Mouse (Mus musculus) gastrocnemius, postnatal 25 days (tissue): ENCODE results near the gene Rhoq. TPM values are rescaled to one million over a fixed set of nuclear protein-coding genes. Genes with fewer than 3 reads are reported as not detected.

Source experiments
- DNase-seq: peaks from one replicate; pipeline ENCODE4 v3.0.0; 2022
- long read RNA-seq, 2 experiments: library from polyadenylated mRNA; stranded (forward); transcript quantifications; one replicate each; pipeline ENCODE4 v2.0.0; 2021
- total RNA-seq, 2 experiments: library from RNA; stranded (reverse); gene quantifications; 1 replicate in 1 of 2; 2 replicates in 1 of 2; pipeline ENCODE4 v1.2.3; 2021

Rhoq gene
- total RNA-seq = 100 to 1,000 TPM; 197 to 201 TPM
- long read RNA-seq, experiment 1, full-length matches to known transcripts = 33 of 66 reads
- long read RNA-seq, experiment 1, partial matches to known transcripts = 11 of 66 reads
- long read RNA-seq, experiment 1, other reads (novel, unspliced or antisense) = 22 of 66 reads
- long read RNA-seq, experiment 2, full-length matches to known transcripts = 115 of 163 reads
- long read RNA-seq, experiment 2, partial matches to known transcripts = 33 of 163 reads
- long read RNA-seq, experiment 2, other reads (novel, unspliced or antisense) = 15 of 163 reads

- peak; percentile 93 for DNase-seq
Measured at GRCm38 (mm10) chr17:86962894-86963585, at the start of gene Rhoq. Gene Rhoq (plus strand): TSS chr17:86963082.

- no peak for DNase-seq
Measured at GRCm38 (mm10) chr17:86915540-86915939, 47.3 kb upstream of the Rhoq start.

DNA sequence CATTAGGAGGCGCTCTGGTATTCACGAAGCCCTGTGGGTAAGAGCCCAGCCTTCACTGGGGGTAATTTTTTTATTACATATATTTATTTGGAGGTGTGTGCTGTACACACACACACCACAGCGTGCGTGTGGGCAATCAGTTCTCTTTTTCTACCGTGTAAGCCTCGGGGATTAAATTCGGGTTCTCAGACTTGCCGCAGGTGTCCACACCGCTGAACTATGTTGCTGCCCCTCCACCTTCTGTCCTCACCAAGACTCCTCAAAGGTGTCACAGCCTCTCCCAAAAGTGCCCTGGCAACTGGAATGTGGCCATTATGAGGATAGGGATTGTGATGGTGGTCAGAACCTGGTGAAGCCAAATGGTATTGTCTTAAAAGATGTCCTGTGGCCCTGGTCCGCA, 45.8 kb upstream of the Rhoq start, which contains the start of gene Tmem247:
Gene Tmem247, plus strand, starts transcription at position 301 of the 400 bp plus-strand sequence.
- no peak for DNase-seq

- no peak for DNase-seq
Measured at GRCm38 (mm10) chr17:86918786-86919185, 44.1 kb upstream of the Rhoq start.

DNA sequence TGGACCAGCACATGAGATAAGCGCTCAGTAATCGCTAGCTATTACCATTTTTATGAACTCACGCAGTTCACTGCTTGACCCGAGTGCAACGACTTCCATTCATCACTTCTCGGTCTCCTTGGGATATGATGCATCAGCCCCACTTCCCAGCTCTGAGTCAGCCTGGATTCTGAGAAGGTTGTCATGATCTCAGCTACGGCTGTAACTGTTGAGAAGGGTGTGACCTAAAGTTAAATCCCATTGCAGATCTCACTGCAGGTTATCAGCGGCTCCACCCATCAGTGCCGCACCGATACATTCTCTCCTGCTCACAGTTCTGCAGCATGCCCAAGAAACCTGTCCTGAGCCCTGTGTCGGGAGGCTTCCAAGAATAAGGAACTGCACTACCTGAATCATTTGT, 43.2 kb upstream of the Rhoq start:
- DNase-seq = no peak

DNA sequence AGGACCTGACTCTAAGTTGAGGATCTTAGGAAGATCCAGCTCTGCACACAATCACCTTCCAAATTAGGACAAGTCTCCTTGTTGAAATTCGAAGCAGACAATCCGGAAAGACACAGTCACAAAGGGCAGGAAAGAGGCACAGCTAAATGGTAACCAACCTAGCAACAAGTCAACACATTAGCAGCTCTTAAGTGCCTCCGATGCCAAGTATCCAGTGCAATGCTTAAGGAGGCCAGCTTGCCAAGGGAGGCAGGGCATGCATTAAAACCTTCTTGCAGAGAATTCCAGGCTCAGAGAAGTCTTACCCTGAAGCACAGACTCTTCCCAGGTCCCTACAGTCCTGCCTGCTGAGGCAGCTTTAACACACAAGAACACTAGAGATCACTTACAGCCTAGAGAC, 38.2 kb upstream of the Rhoq start:
- DNase-seq = no peak

DNA sequence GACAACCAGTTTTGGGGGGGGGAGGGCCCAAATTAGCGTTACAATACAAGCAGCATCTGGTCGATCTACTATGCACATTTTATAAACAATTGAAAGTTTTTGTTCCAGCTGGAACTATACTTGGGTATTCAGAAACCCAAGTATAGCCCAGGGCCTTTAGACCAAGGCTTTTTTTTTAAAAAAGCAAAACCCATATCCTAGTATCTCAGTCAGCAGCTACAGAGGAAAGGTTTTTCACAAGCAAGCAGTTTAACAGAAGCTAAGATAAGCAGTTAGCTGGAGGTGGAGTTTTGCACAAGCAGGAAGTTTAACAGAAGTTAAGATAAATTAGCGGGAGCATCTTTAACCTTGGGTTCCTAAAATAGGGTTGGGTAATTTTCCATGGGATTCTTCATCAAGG, 36.0 kb upstream of the Rhoq start:
- DNase-seq = no peak

GRCm38 (mm10) chr17:86929355-86929754, 33.5 kb upstream of the Rhoq start:
- DNase-seq = no peak

DNA sequence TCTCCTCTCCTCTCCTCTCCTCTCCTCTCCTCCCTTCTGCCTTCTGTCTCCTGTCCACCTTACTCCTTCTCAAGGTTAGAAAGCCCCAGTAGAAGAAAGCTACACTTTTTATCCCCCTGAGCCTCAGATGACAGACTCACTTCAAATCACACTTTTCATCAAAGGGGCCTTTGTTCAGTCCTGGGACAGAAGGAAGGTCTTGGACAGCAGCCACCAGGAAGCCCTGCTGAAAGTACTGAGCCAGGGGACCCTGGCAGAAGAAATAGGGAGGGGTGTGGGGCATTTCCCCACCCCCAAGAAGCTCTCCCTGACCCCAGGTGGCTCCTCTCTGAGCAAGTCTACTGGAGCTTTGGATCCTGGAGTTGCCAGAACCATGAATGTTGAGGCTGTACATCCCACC, 32.9 kb upstream of the Rhoq start:
- no peak for DNase-seq

DNA sequence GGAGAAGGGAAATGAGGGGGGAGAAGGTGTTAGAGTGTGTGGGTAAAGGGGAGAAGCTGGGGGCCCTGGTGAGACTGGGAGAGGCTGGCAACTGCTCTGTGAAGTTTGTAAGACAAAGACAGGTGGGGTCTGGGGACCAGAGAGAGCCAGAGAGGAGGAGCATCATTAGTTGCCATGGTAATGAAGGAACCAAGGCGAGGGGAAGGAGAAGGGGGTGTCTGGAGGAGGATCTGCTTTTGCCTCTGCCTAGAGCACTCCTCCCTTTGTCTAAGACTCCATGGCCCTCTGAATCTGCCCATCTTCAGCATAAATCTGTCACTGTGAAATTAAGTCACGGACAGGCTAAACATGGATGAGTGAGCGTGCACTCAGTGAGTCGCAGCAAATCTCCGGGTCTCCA, 30.0 kb upstream of the Rhoq start:
- no peak for DNase-seq

DNA sequence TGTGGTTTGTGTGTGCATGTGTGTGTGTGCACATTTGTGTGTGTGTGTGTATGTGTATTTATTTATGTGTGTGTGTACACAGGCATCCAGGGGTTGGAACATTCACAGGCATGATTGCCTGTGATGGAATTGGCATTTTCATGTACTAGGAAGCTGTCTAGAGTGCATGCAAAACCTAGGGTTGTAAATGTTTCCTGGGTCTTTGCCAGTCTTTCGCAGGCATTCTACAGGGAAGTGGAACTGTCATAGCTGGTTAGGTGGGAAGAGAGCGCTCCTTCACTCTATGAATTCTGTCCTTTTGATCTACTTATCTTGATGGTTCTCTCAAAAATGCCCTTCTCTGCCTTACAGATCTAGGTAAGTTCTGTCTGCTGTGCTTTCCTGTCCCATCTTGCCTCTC, 25.8 kb upstream of the Rhoq start:
- DNase-seq = no peak

GRCm38 (mm10) chr17:86937497-86938155, 25.3 kb upstream of the Rhoq start:
- DNase-seq = peak; percentile 80

DNA sequence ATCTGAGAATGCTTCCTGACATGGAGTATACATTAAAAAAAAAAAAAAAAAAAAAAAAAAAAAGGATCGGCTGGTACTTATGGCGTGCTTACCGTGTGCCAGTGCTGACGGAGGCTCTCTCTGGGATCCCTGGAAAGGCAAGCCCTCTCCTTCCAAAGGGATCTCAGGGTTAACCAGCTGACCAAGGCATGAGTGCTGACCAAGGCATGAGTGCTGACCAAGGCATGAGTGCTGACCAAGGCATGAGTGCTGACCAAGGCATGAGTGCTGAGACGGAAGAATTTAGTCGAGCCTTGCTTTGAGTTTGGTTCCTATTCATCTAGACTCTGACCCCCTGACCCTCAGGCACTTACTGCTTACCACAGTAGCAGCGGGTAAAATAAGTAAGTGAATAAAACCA, 24.2 kb upstream of the Rhoq start:
- no peak for DNase-seq

DNA sequence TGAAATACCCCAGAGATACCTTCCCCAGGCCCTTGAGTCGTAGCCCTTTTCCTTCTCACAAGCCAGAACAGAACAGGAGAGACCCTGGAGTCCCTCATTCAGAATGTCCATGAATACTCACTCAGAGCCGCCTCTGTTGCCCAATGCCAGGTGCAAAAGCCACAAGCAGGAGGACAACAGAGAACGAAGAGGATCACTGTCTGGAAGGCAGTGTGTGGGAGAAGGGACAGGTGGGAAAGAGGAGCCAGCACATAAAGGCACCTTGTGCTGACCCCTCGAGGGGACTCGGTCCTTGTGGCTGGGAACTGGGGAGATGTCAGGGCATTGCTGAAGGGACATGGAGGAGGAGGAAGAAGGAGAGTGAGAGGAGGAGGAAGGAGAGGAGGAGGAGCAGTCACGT, 20.8 kb upstream of the Rhoq start:
- DNase-seq = no peak

DNA sequence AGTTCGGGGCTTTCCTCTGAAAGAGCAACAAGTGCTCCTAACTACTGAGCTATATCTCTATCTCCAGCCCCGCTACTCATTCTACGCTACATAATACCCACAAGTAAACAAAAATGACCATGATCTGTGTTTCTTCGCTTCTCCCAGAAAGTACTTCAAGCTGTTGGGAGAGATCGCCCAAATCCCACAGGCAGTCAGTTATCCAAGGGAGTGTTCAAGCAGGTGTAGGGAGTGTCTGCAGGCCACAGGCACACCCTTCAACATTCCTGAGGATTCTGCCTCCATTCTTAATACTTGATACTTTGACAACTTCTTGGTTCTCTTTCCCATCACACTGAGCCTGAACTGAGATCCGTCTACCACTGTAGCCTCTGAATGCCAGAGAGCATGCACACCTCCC, 19.7 kb upstream of the Rhoq start:
- DNase-seq = no peak

- no peak for DNase-seq
Measured at GRCm38 (mm10) chr17:86946078-86946477, 16.8 kb upstream of the Rhoq start.

GRCm38 (mm10) chr17:86947840-86948796, 14.8 kb upstream of the Rhoq start, which contains the start of gene Atp6v1e2:
Gene Atp6v1e2 (minus strand): TSS chr17:86947897.
- DNase-seq = peak; percentile 58

GRCm38 (mm10) chr17:86948801-86949200, 14.1 kb upstream of the Rhoq start:
- DNase-seq = peak; percentile 78

GRCm38 (mm10) chr17:86957239-86957638, 5.6 kb upstream of the Rhoq start:
- DNase-seq = no peak

DNA sequence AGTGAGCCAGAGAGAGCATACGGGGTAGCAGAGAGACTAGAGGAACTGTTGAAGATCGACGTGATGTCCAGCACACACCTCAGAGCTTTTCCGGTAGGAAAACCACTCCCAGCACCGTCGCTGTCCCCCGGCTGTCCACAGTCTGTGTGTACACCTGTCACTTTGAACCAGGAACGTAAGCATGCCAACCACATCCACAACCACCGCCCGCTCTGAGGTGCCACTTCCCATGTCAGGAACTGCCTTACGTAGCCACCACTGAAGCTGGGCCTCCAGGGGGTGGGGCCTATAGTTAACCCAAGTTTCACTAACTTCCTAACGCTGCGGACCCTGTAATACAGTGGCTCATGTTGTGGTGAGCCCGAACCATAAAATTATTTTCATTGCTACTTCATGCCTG, 4.9 kb upstream of the Rhoq start:
- DNase-seq = no peak

- DNase-seq = peak; percentile 68
Measured at GRCm38 (mm10) chr17:86961301-86961841, 1.5 kb upstream of the Rhoq start.
